Mouse (Mus musculus): Measurements from ENCODE around the gene Lrrc40. TPM values are rescaled to one million over a fixed set of nuclear protein-coding genes. Genes with fewer than 3 reads are reported as not detected.
"Not testable (repeated sequence)": the region's sequence is repeated elsewhere in the genome, so short reads cannot be mapped to it uniquely, and the experiment has no call there.

The Lrrc40 gene
- total RNA-seq, 2 experiments from 2014 or later, result 7.5 to 9.5 TPM

GRCm38 (mm10) chr3:158076685-158077379 lies 40.4 kb downstream of the Lrrc40 start:
- no peak for DNase-seq
- intact Hi-C loops (cut with DNase I; ENCODE audit: low total_unique reads), result loop anchor here (5.0 kb wide), 1 partner anchor 200 kb away; no protein-coding TSS in a partner anchor

GRCm38 (mm10) chr3:158077380-158077772 lies 40.9 kb downstream of the Lrrc40 start:
- intact Hi-C loops (cut with DNase I; ENCODE audit: low total_unique reads), result loop anchor here (5.0 kb wide), 1 partner anchor 200 kb away; no protein-coding TSS in a partner anchor
- DNase-seq, result no peak

- DNase-seq, result no peak
- intact Hi-C loops (cut with DNase I; ENCODE audit: low total_unique reads), result loop anchor here (5.0 kb wide), 1 partner anchor 201 kb away; no protein-coding TSS in a partner anchor
Observed at GRCm38 (mm10) chr3:158077828-158078227, 41.4 kb downstream of the Lrrc40 start.

GRCm38 (mm10) chr3:158091601-158092000 lies 55.1 kb downstream of the Lrrc40 start:
- DNase-seq, result no peak
- intact Hi-C loops (cut with DNase I; ENCODE audit: low total_unique reads), result no loop called here

GRCm38 (mm10) chr3:158093919-158094318 lies 57.5 kb downstream of the Lrrc40 start:
- intact Hi-C loops (cut with DNase I; ENCODE audit: low total_unique reads), result no loop called here

GRCm38 (mm10) chr3:158102043-158102442 lies 65.6 kb downstream of the Lrrc40 start:
- intact Hi-C loops (cut with DNase I; ENCODE audit: low total_unique reads); DNase-seq: not testable (repeated sequence)

More at GRCm38 (mm10) chr3:158093919-158094318, 57.5 kb downstream of the Lrrc40 start:
- no peak for DNase-seq

GRCm38 (mm10) chr3:158102530-158102929 lies 66.1 kb downstream of the Lrrc40 start:
- DNase-seq; intact Hi-C loops (cut with DNase I; ENCODE audit: low total_unique reads): not testable (repeated sequence)

GRCm38 (mm10) chr3:158103467-158103866 lies 67.0 kb downstream of the Lrrc40 start:
- intact Hi-C loops (cut with DNase I; ENCODE audit: low total_unique reads), result no loop called here
- no peak for DNase-seq

GRCm38 (mm10) chr3:158105260-158105659 lies 68.8 kb downstream of the Lrrc40 start:
- intact Hi-C loops (cut with DNase I; ENCODE audit: low total_unique reads), result no loop called here
- no peak for DNase-seq

Other genes starting within 250 kb of the Lrrc40 start
- 1 to 10 TPM; 1.1 to 2.1 TPM for gene Cth, start 111.6 kb upstream of the Lrrc40 start, total RNA-seq (2021)
- 10 to 100 TPM; 26.6 to 30.8 TPM for gene Ankrd13c, start 89.4 kb upstream of the Lrrc40 start, total RNA-seq (2021)
- 10 to 100 TPM; 46.9 to 52.2 TPM for gene Srsf11, start within 50 bp of the Lrrc40 start, total RNA-seq (2021)

Data from gastrocnemius, postnatal 14 days (tissue).